Mouse (Mus musculus): ENCODE measurements at regions not wholly inside any gene's neighbourhood (a gene's known extent, or its start where the extent isn't known, plus 50 kb on each side); places are given as distances from the start of the nearest gene placed in this dataset.
"Not testable (repeated sequence)": the region's sequence is repeated elsewhere in the genome, so short reads cannot be mapped to it uniquely, and the experiment has no call there.

GRCm38 (mm10) chr9:88221850-88222353, 105.1 kb upstream of the Nt5e start:
- DNase-seq (ENCODE audit: low spot score in 2 of 2) = peak; percentile 29 to 72

- no peak for DNase-seq (ENCODE audit: low spot score in 2 of 2)
Observed at GRCm38 (mm10) chr9:88237126-88237525, 89.9 kb upstream of the Nt5e start.

GRCm38 (mm10) chr9:88238346-88238745, 88.7 kb upstream of the Nt5e start:
- no peak for DNase-seq (ENCODE audit: low spot score in 2 of 2)

GRCm38 (mm10) chr9:88240740-88241139, 86.3 kb upstream of the Nt5e start:
- DNase-seq (ENCODE audit: low spot score in 2 of 2) = no peak

GRCm38 (mm10) chr9:88241203-88241995, 85.6 kb upstream of the Nt5e start:
- peak; percentile 72 for DNase-seq (ENCODE audit: low spot score in 2 of 2)

- DNase-seq (ENCODE audit: low spot score in 2 of 2) = no peak
Observed at GRCm38 (mm10) chr9:88242530-88242929, 84.5 kb upstream of the Nt5e start.

- no peak for DNase-seq (ENCODE audit: low spot score in 2 of 2)
Observed at GRCm38 (mm10) chr9:88244492-88244891, 82.5 kb upstream of the Nt5e start.

GRCm38 (mm10) chr9:88255948-88256347, 71.0 kb upstream of the Nt5e start:
- DNase-seq (ENCODE audit: low spot score in 2 of 2) = no peak

GRCm38 (mm10) chr9:88259627-88260026, 67.4 kb upstream of the Nt5e start:
- no peak for DNase-seq (ENCODE audit: low spot score in 2 of 2)

GRCm38 (mm10) chr9:88260072-88260635, 66.8 kb upstream of the Nt5e start:
- no peak for DNase-seq (ENCODE audit: low spot score in 2 of 2)

GRCm38 (mm10) chr9:88262461-88262860, 64.5 kb upstream of the Nt5e start:
- DNase-seq (ENCODE audit: low spot score in 2 of 2) = no peak

GRCm38 (mm10) chr9:88266346-88266745, 60.7 kb upstream of the Nt5e start:
- DNase-seq (ENCODE audit: low spot score in 2 of 2) = not testable (repeated sequence)

GRCm38 (mm10) chr9:88268811-88269210, 58.2 kb upstream of the Nt5e start:
- no peak for DNase-seq (ENCODE audit: low spot score in 2 of 2)

- DNase-seq (ENCODE audit: low spot score in 2 of 2) = no peak
Observed at GRCm38 (mm10) chr9:88269216-88269615, 57.8 kb upstream of the Nt5e start.

- peak in 1 of 2 experiments; percentile 20 for DNase-seq (ENCODE audit: low spot score in 2 of 2)
Observed at GRCm38 (mm10) chr9:88270836-88271235, 56.2 kb upstream of the Nt5e start.

- no peak for DNase-seq (ENCODE audit: low spot score in 2 of 2)
Observed at GRCm38 (mm10) chr9:88273304-88273703, 53.7 kb upstream of the Nt5e start.

- no peak for DNase-seq (ENCODE audit: low spot score in 2 of 2)
Observed at GRCm38 (mm10) chr9:88274040-88274439, 53.0 kb upstream of the Nt5e start.

GRCm38 (mm10) chr9:88274681-88275336, 52.2 kb upstream of the Nt5e start:
- no peak for DNase-seq (ENCODE audit: low spot score in 2 of 2)

GRCm38 (mm10) chr9:88276023-88276568, 50.9 kb upstream of the Nt5e start:
- DNase-seq (ENCODE audit: low spot score in 2 of 2) = no peak

- no peak for DNase-seq (ENCODE audit: low spot score in 2 of 2)
Observed at GRCm38 (mm10) chr9:88277031-88277430, 50.0 kb upstream of the Nt5e start.
